Mouse (Mus musculus) kidney, postnatal 10 days (tissue): Measurements from ENCODE around the gene Arhgef10l.
"Not testable (repeated sequence)": the region's sequence is repeated elsewhere in the genome, so short reads cannot be mapped to it uniquely, and the experiment has no call there.

Source experiments
- DNase-seq: peaks from one replicate; pipeline ENCODE4 v3.0.0; 2021; ENCODE audit warnings: mixed read lengths

Arhgef10l gene

DNA sequence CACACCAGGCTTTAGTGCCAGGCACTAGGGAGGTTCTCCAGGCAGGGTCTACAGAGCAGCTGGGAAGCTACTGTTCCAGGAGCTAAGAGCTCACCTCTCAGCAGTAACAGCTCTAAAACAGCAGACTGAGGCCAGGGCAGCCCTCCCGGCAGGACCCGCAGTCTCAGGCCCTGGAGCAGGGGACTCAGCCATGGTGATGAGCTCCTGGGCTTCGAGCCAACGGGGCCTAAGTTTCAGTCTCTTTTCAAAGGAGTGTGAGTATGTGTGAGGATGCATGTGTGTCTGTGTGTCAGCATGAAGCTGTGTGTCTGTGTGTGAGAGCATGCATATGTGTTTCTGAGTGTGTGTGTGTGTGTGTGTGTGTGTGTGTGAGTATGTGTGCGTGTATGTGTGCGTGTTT, 60.6 kb downstream of the Arhgef10l start:
- DNase-seq, result peak; percentile 56

DNA sequence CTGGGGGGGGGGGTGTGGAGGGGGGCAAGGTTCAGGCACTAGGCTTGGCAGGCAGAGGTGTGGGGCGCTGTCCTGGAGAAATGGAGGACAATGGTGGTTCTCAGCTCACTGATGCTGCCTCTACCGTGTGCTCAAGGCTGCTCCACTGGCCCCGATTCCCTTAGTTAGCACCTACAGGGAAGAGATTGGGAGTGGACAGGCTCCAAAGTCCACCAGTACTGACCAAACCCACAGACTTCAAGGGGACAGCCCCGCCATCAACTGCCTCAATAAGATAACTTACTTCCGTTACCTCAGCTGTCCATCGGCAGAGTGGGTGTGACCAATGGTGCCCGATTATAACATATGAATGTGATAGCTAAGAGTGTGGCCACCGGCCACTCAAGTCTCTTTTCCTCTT, 61.3 kb downstream of the Arhgef10l start:
- no peak for DNase-seq

DNA sequence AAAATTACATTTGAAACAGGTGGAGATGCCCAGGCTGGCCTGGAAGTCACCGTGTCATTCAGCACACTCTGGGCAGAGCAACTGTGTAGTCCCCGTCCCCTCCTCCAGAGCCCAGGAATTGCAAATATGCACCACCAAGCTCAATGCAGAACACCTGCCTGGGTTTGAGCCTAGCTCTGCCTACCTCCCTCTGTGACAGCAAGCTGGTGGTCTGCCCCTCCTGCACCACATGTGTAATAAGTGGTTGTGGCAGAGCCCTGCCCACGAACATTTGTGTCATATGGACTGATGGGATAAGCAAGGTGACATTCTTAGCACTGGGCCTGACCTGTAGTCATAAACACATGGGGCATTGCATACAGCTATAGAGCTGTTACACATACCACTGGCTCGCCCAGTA, 63.8 kb downstream of the Arhgef10l start:
- no peak for DNase-seq

DNA sequence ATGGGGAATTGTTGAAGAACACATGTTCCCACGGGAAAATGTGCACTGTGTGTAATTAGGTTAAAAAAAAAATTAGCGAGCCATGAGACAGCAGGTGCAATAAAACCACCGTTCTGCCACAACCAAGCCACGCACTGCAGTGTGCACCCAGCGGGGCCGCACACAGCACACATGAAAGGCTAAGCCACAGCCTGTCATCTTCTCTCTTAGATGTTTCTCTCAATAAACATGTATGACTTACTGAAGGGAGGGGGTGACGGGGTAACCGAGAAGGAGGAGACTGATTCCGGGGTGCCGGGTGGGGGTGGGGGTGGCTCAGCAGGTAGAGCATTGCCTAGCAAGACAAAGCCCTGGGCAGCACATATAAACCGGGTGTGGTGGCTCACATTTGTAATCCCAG, 64.7 kb downstream of the Arhgef10l start:
- no peak for DNase-seq

DNA sequence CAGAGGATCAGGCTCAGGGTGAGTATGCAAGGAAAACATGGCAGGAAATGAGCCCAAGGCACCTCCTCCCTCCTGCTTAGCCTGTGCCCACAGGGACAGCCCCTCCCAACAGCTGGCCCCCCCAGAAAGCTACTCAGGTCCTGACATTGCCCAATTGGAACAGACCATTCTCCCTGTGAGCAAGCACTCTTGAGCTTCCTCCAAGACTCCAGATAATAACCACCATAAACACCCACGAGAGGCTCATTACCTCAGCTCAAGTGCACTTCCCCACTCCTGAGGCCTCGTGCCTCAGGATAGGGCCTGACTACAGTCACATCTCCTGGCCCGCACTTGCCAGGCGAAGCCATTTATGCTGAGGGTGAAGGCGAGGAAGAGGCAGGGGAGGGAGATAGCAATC, 67.0 kb downstream of the Arhgef10l start:
- DNase-seq, result no peak

DNA sequence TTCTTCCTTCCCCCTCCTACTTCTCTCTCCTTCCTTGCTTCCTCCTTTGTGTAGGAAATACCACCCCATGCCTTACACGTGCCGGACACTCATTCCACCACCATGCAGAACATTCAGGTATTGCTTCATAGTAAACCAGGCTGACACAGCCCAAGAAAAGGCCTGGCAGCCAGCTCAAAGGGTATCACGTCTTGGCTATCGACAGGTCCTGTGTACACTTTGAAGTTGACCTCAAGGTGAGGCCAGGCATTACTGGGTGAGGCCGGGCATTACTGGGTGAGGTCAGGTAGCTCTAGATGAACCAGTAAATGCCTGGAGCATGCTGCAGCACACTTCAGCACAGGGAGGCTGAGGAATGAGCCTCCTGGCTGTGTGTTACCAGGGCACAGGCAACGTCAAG, 67.9 kb downstream of the Arhgef10l start:
- no peak for DNase-seq

DNA sequence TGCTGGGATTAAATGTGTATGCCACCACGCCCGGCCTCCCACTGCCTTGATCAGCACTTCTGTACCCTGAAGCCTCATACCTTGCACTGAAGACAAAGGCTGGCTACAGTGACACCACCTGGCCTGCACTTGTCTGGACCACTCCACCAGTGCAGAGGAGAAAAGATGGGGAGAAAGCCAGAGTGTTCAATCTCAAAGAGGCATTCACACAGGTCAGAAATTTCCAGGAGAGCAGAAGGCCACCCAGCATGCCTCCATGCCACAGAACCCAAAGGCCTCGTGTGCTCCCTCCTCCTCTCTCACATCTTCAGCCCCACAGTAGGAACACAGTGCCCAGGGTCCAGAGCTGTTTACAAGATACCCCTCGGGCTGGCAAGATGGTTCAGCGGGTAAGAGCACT, 68.4 kb downstream of the Arhgef10l start:
- no peak for DNase-seq

DNA sequence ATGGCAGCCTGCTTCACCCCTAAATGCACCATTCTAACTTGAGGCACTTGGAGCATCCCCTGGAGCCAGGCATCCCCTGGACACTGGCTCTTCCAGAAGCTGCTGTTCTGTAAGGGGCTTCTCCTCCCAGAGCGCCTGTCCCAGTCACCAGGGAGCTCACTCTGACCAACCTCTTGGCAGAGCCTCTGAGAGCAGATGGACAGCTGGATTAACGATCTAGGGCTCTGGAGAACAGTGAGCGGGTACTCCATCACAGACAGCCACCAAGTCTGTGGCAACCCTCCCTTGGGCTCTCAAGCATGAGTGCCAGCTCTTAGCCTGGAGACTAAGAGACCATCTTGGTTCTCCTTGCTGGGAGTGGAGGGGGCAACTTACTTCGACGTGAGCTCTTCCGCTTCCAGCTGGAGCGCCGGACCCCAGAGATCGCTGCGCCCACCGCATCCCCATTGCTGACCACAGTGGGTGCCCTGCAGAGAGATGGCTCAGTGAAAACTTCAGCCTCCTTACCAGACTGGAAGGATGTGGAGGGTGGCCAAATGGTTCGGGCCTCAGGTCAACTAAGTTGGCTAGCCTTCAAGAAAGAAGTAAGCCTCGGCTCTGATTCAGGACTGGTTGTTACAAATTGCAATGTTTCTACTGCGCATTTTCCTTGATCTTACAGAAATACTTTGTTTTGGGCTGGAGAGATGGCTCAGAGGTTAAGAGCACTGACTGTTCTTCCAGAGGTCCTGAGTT, 71.9 kb downstream of the Arhgef10l start:
- DNase-seq, result no peak

DNA sequence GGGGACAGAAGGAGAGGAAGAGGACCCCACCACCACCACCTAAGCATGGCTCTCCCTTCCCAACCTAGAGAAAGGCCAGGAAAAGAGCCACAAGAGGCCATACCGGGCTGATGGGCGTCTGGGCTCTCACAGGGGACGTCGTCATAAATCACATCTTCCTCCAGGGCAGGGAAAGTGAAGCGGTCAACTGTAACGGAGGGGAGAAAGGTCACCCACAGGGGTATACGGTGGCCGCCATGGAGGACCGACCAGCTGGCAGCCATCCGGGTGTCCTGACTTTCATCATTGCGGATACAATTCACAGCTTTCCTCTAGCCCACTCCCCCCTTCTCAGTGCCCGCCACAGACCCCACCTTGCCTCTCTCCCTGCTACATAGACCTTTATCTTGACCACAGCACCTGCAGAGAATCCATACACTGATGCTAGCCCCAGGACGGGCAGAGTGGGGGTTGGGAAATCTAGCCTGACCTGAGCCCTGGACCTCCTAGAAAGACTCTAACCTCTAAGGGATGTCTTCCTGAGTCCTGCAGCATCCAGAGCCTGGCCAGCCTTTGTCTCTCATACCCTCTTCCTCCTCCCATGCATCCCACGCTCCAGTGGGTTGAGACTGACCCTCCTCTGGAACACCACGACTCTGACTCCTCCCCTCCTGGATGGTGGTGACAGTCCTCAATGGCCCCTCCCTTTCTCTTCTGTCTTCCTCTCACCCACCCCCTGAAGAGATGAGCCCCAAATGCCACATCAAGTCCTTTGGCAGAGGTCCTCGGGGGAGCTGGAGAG, 72.6 kb downstream of the Arhgef10l start:
- no peak for DNase-seq

DNA sequence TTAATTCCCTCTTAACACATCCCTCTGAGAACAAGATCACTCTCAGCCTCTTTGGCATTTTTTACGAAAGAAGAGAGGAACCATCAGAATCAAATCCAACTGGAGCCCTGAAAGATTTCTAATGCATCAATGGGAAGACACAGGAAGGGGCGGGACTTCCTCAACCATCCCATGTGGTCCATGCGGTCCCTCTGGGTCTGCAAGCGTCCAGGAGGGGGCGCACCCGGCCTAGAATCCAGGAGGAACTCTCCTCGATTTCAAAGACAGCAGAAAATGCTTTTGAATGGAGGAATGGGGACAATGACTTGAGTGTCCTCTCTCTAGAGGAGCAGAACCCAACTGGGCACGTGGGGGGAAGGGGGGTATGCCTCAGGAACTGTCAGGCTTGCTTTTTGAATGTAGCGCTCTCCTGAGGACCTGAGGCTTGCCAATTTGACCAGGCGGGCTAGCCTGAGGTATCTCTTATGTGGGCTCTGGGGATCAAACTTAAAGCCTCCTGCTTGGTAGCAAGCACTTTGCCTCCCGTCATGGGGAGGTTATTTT, 73.5 kb downstream of the Arhgef10l start:
- DNase-seq, result peak; percentile 95

DNA sequence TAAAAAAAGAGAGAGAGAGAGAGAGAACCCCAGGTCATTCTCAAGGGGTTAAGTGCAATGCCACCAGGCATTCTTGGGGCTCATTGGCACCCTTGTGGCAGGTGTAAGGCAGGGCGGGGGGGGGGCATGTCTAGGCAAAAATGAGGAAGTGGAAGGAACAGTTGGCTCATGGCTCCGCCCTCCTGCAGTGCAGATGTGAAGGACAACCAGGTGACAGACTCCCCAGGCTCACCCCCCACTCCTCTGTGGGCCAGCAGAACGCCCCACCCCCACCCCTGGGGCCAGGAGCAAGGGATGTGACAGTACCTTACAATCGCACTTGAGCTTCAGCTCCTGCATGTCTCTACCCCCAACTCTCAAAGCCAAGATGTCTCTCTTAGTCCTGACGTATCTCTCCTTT, 79.3 kb downstream of the Arhgef10l start:
- no peak for DNase-seq

DNA sequence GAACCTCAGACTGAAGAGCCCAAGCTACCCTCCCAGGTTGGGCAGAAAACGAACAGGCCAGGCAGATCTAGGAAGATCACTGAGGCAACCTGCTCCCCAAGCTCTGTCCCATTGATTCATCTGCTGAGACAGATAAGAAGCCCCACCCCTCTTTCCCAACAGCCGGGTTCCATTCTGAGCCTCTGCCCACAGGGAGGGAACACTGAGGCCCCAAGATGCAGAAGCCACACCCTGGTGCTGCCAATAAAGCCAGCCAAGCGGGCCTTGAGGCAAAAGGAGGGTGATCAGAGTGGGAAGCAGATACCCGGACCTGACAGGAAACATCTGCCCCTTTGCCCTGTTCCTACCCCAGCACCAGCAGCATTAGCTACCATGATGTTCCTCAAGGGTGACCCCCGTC, 81.6 kb downstream of the Arhgef10l start:
- no peak for DNase-seq

DNA sequence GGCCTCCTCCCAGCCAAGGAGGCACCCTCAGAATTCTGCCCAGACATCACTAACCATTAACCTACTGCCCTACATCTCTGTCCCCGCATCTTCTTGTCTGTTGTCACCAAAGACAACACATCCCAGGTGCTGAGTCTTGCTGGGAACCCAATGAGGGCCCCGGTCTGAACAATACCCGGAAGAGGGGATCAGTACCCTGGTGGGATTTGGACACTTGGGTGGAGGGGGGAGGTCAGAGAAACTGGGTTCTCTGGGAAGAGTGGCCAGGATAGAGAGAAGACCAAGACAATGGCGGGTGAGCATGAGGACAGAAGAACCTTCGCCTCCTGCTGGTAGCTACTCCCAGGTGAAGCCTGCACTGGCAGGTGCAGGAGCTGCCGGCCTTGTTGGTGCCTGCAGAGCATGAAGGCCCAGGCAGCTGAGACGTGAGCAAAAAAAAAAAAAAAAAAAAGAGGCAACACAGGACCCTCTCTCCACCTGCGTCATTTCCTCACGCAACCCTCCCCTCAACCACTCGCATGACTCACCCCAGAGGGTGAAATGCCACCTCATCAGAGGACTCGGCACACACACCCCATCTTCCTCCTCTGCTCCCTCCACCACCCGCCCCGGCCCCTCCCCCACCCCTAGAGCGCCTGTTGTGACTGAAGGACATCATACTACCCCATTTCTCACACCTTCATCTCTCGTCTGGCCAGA, 83.3 kb downstream of the Arhgef10l start:
- no peak for DNase-seq

DNA sequence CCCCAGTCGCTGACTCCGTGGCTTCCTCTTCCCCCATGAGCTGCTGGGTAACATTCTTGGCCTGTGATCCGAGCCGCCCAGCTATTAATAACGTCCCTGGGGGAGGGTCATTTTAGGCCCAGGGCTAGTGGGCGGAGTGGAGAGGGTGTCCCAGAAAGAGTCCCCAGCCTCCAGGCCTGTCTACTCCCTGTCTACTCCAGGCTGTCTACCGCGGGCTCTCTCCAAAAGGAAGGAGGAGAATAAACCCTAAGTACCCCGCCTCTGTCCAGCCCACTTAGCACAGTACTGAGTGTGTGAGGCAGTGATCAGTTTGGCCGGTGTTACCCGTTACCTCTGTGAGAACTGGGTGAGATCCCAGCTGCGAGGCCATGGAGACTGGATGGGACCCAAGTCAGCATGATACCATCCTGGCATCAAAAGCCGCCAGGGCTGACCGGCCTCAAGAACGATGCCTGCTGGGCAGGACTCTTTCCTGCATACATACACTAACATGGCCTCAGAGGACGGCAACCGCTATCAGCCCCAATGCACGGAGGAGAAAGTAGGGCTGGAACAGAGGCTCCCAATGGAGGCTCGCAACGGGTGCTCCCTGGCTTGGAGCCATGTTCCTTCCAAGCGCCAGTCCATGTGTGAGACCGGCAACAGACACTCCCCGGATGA, 84.0 kb downstream of the Arhgef10l start:
- peak; percentile 62 for DNase-seq

DNA sequence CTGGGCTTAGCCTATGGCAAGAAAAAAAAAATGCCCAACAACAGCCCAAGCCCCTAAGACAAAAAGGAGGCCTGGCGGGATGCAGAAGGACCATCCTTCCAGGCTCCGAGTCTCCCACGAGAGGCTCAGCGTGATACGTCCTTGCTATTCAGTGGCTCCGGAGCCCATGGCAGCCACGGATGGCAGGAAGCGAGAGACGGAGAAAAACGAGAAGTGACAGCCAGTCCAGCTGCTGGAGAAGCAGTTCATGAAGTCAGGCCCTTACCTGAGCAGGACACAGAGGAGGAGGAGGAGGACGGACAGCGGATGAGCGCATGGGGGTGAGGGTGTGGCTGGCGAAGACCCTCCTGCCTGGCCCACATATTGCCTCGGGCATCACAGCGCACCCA, 84.5 kb downstream of the Arhgef10l start:
- DNase-seq, result no peak

DNA sequence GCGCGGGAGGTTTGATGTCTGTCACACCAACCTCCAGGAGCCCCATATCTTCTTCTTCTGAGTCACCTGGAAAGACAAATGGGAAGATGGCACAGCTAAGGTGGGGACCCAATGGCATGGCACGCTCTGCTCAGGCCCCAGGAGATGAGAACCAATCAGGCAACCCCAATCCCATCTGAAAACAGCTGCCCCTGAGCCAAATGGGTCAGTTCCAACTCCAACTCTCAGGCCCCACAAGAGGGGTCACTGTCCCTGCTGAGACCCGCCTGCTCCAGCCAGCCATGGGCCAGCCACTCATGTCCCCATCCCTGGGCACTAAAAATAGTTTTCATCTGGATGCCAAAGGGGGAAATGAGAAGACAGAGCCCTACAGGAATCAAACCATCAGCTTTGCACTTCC, 84.9 kb downstream of the Arhgef10l start:
- no peak for DNase-seq

DNA sequence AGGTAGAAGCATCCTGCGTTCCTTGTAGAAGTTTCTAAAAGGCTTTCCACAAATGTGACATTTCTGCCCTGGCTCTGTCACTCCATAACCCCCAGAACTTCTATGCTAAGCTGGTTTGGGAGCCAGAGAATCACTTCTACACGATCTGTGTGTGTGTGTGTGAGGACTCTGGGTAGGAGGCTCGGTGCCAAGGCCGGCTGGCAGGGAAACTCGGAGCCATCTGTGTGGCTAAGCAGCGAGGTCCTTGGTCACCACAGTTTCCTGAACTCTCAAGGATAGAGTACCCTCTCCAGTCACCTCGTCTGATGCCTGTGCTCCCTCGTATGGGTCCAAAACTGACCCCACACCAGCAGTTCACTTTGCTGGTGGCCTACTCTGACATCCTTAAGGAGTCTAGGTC, 86.2 kb downstream of the Arhgef10l start:
- DNase-seq, result no peak

DNA sequence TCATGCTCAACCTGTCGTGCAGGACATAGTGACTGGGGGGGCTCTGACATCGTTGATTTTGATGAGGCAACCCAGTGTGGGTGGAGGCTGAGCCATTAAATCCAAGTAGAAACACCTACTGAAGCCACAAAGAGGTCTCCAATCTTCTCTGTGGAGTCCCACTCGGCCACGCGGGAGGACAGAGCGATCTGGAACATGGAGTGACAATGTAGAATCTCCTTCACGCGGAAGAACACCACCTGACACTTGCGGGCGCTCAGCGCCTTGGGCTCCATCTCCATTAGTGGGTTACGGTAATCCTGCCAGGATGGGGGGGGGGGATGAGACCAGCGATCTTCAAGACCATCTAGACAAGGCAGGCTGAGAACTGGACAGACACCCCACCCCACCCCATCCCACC, 86.7 kb downstream of the Arhgef10l start:
- no peak for DNase-seq

DNA sequence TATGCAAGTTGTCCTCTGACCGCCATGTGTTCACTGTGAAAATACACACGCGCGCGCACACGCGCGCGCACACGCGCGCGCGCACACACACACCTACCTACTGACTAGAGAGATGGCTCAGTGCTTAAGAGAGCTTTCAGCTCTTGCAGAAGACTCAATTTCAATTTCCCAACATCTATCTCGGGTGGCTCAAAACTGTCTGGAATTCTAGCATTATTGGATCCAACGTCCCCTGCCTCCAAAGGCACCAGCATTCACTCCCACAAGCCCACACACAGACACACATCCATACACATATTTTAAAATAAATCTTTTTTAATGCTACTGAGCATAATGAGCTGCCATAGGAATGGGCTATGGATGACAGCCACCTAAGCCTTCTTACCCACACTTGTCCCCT, 89.2 kb downstream of the Arhgef10l start:
- no peak for DNase-seq

DNA sequence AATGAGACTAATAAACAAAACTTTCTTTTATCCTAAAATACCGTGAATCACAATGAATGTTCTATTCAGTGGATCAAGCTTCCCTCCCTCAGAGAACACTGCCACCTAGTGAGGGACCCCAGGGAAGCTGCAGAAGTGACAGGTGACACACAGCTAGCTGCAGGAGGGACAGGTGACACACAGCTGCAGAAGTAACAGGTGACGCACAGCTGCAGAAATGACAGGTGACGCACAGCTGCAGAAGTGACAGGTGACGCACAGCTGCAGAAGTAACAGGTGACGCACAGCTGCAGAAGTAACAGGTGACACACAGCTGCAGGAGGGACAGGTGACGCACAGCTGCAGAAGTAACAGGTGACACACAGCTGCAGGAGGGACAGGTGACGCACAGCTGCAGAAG, 90.9 kb downstream of the Arhgef10l start:
- DNase-seq, result not testable (repeated sequence)

DNA sequence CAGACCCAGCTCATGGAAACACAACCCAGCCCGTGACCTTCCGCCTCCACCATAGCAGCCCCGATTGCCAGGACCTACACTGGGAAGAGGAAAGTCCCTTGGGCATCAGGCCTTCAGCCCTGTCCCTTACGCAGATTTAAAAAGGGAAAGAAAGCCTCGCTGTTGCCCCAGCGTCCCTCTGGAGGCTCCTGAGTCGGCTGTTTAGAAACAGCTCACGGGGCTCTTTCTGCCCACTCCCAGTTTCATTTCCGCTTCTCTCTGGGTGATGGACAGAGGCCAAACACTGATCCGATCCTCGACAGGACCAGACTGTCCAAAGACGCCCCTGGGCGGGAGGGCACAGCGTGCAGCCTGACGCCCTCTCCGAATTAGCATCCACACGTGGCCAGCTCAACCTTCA, 93.4 kb downstream of the Arhgef10l start:
- DNase-seq, result no peak

DNA sequence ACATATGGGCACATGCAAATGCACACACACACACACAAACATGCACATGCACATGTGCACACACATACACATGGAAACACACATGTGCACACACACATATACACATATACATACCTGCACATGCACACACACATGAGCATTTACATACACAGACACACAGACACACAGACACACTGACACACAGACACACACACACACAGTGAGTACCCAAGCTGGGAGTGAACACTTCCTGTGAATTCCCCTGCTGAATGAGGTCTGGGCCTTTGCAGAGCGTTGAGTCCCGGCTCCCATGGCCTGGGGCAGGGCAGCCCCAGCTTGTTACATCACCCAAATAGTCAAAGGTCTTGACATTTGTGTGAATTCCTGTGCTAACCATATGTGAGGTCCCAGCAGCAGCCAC, 96.4 kb downstream of the Arhgef10l start:
- DNase-seq, result no peak

DNA sequence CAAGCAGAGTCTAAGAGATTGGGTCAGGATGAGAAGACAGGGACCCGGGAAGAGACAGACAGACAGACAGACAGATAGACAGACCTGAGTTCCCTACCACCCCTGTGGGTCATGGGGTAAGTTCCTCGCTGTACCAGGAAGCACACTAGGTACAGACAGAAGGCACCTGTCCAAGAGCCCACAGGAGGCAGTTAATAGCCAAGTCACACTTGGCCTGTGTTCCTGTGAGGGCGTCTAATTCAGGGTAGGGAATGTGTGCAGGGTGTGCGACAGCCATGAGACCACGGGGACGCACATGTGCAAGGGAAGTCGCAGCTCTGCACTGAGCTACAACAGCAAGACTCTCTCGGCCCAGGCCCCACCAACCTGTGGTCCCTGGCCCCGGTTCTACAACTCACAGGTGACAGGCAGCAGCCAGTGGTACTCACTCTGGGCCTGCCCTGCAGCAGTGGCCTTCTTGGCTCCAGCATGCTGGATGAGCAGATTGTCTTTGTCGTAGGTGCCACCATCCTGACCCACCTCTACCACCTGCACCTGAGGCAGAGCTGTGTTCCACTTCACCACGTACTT, 97.8 kb downstream of the Arhgef10l start:
- DNase-seq, result no peak
